Mouse (Mus musculus): ENCODE measurements around the gene Plxdc1.
A peak's percentile ranks its signal among the peaks of the same experiment; 100 is the strongest.

The Plxdc1 gene

DNA sequence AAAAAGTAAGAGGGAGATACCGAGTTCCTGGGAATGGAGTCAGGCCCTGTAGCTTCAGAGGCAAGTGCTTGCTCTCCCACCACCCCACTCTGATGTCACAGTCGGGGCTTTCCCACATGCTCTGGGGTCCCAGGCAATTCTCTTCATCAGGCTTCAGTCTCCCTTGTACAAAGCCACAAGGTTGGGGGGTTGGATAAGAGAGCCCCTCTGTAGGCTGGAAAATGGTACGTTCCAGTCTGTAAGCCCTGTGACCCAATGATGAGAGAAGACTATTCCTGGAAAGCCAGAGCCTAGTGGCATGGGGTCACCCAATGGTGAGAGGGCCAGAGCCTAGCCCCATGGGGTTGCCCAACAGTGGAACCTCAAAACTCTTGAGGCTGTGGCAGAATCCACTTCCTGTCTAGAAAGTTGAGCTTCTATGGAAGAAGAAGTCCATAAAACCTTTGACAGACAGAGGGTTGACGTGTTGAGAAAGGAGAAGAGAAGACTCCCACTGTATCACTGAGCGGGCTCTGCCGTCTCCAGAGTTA, 70.2 kb downstream of the Plxdc1 start:
- DNase-seq (ENCODE audit: low read depth, low spot score), result no peak

DNA sequence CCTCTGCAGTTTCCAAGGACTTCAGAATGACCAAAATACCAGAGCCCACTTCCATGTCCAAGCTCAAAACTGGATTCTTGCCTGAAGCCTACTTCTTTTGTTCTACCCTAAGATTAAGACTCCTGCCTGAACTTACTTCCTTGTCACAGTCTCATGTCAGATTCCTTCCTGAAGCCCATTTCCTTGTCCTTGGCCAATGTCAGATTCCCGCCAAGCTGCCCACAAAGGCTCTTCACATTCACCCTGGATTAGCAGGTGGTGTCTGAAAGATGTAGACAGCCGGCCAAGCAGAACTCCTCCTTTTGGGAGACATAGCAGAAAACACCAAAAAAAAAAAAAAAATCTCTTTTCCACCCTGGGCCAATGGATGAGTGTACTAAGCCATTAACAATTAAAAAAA, 70.8 kb downstream of the Plxdc1 start:
- no peak for DNase-seq (ENCODE audit: low read depth, low spot score)

DNA sequence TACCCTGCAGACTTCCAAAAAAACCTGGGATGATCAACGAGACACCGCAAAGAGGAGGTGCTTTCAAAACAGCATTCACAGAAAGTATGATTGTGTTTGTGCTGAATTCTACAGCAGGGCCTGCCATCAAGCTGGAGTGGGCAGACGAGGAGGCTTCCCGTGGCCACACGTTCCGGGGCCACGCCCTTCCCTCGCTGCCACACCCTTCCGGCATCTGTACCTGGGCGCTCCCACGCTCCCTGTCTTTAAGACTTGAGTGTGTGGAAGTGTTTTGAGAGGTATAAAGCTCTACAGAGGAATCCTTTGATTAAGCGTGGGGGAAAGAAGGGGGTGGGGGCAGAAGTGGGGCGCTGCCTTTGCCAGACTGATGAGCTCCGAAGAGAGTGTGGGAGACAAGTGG, 73.1 kb downstream of the Plxdc1 start:
- no peak for DNase-seq (ENCODE audit: low read depth, low spot score)

DNA sequence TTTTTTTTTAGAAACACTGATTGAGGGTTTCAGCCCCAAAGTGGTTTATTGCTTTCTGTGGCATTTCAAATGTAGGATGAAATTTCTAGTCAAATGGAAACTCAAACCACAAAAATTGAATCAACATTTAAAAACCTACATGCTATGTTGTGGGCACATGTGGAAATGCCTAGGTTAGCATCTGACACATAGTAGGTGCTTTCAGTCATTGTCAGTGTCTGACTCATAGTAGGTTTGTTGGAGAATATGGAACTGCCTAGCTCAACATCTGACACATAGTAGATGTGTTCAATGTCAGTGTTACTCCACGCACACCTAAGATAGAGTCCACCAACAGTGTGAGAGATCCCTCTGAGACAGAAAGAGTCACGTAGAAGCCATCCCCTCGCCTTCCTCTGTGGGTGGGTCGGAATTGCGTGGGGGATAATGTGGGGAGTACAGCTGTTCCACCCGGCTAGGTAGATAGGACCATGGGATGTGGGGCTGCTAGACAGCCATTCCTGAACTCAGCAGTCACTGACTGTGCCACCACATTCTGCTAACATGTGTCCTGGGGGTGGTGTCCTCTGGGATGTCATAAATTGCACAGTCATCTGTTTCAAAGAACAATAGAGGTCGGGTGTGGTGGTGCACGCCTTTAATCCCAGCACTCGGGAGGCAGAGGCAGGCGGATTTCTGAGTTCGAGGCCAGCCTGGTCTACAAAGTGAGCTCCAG, 77.5 kb downstream of the Plxdc1 start:
- DNase-seq (ENCODE audit: low read depth, low spot score), result no peak

DNA sequence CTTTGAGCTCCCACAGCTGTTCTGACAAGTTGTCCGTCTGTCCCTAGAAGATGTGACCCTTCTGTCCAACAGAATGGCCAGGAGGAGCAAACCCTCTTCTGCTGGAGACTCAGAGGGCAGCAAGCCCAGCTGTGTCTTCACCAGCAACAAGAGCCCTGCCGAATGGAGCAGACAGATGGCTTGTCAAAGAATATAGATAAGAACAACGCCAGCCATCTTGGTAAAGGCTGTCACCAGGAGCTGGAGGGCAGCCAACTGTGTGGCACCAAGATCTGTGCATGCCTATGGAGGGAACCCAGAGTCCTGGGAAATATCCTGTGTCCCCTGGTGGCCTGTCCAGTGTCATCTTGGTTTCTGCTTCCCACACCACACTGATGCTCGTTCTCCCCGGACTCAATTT, 78.3 kb downstream of the Plxdc1 start:
- no peak for DNase-seq (ENCODE audit: low read depth, low spot score)

DNA sequence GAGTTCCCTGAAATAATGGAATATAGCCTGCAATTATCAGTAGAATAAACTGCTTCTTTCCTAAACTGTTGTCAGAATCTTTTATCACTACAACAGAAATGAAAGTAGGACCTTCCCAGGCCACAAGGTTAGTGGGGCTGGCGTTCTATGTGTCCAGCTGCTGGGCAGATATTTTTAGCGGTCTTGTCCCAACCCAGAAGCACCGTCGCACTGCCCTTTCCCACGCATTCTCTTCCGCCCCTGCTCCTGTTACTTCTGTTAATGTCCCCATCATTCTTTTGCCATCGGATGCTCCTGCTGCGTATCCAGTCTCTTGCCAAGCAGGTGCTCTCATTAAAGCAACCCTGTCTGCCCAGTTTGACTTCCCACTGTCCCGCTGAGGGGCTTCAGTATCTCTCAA, 79.3 kb downstream of the Plxdc1 start:
- DNase-seq (ENCODE audit: low read depth, low spot score), result no peak

DNA sequence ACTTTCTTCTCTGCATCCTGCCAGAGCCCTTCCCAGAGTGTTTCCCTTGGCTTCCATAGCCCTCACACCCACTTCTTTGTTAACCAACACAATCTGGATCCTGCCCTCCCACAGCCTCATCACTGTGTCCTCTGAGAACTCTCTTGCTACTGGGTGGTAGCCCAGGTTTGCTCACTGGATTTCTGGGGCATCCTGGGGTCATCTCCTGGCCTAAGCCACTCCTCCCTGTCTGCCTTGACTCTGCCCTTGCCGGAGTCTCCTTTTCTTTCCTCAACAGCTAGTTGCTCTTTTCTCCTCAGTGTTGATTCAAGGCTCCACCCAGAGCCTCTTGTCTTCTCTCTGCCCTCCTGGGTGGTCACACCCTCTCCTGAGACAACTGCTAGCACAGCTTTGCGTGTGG, 80.3 kb downstream of the Plxdc1 start:
- DNase-seq (ENCODE audit: low read depth, low spot score), result no peak

DNA sequence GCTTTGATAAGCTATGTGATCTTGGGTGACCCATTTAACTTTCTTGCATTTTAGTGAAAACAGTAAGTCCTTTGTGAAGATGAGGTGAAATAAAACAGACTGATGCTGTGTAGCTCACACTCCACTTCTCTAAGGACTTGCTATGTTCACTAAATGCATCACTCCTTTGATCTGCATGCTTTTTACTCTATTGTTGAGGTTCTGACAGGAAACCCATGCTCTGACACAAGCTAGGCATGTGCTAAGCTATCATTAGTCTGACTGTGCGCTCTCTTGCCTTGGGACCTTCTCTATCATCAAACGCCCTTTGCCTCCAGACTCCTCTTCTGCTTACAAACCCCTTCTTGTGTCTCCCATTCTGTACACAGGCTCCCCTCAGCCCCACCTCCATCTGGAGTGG, 80.7 kb downstream of the Plxdc1 start:
- no peak for DNase-seq (ENCODE audit: low read depth, low spot score)

DNA sequence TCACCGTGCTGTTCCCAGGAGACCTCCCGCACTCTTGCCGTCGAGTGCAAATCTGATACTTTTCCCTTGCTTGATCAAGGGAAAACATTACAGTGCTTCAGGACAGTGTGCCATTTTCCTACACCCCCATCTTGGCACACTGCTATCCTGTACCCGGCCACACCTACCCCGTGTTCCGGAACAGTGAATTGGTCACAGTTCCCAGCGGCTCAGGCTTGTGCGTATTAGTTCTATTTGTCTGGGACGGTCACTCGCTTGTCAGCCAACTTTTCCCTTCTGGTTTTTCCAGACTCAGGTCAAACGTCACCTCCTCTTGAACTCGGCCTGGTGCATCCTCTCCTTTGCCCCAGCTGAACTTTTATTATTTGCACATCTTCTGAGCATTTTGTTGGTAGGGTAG, 81.4 kb downstream of the Plxdc1 start:
- DNase-seq (ENCODE audit: low read depth, low spot score), result no peak

DNA sequence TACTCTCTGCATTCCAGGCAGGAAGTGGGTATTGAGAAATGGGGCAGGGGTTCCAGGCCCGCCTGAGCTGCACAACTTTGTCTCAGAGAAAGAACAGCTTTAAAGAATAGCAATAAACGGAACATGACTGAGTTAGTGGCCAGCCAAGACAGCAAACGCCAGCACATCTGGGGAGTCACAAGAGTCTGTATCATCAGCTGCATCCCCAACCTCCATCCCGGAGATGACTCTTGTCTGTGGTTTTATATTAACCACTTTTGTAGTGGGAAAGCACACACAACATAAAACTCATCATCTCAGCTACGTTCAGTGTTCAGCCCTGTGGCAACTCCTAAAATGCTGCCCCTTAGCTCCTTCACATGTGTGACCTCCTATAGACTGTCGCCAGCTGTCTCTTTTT, 84.4 kb downstream of the Plxdc1 start:
- DNase-seq (ENCODE audit: low read depth, low spot score), result no peak

DNA sequence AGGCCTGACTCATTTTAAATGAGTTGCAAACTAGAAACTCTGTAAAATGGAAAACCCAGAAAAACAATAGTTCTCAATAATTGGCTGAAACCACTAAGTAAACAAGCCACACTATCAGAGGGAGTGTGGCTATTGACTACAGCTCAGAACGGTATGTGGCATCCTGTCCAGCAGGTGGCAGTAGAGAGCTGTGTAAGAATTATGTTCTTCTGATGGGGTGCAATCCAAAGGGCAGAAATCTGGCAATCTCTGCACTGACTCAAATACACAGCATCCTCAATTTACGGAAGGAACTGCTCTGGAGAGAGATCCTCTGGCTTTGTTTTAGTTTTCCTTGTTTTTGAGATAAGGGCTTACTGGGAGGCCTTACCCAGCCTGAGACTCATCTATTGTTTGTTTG, 86.4 kb downstream of the Plxdc1 start:
- DNase-seq (ENCODE audit: low read depth, low spot score), result peak; percentile 82

DNA sequence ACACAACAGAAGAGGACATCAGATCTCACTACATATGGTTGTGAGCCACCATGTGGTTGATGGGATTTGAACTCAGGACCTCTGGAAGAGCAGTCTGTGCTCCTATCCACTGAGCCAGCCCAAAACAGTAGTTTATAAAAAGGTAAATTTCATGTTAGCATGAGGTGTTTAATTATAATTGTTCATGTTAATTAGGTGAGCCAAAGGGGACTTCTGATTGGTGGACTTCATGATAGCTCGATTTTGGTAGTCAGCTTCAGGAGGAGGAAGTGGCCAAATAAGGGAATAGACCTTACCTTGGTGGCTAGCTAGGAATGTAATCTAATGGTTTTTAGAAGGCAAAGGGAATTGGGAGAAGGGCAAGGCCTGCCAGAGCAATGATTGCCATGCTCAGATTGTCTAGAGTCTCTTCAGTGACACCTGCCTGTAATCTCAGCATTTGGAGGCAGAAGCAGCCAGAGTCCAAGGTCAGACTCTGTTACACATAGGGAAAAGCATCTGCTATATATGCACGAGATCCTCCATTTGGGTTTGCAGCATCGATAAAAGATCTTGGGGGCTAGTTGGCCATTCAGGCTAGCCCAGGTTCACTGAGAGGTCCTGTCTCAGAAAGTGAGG, 88.6 kb downstream of the Plxdc1 start:
- peak; percentile 30 for DNase-seq (ENCODE audit: low read depth, low spot score)

DNA sequence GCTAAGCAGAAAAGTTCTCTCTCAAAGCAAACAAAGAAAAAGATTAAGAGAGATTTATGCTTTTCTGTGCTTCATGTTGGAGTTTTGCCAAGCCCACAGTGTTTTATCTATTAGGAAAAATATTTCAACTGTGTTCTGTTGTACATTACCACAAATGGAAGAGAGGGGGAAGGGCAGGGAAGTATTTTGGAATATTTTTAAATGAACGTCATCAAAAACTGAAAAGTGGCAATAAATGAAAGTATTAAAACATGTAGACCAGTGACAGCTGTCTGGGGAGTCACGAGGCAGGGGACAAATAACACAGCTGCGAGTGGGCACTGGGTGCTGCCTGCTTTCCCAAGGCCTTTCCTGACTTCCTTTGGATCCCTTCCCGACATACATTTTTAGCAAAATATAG, 89.6 kb downstream of the Plxdc1 start:
- DNase-seq (ENCODE audit: low read depth, low spot score), result no peak

DNA sequence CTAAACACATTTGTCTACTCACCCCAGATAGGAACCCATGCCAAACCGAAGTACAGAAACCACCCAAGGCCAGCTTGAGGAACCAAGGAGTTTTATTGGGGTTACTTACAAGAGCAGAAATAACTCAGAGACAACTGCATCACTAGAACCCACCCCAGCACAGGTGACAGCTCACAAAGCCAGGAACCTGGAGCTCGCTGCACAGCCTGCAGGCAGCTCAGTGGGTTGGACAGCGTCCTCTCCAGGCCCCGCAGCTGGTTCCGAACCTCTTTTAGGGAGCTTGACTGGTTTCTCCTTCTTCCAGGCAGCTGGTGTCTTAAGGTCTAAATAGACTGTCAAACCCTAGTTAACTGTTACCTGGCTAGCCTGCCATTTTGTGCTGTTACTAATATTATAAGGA, 94.4 kb downstream of the Plxdc1 start:
- no peak for DNase-seq (ENCODE audit: low read depth, low spot score)

DNA sequence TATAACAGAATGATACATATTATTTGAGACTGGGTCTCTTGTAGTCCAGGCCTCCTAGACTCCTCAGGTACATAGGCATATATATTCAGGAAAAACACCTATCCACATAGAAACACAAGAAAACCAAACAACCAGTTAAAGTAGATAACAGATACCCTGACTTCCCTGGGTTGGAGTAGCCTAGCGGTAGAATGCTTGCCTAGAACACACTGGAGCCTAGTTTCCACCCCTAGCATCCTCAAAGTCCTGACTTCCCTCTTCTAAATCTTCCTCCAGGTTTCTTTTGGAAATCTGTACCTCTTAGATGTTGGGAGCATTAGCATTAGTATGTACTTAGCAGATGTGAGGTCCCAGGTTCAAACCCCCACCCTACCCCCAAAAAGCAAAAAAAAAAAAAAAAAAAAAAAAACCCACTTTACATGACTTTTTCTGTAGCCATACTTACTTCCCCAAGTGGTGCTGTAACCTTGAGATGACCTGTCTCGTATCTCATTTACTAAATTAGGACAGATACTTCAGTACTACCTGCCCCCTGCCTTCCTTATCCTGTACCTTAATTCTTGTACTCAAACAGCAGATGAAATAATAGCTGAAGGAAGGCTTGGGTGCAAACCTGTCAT, 100.8 kb downstream of the Plxdc1 start:
- peak; percentile 42 for DNase-seq (ENCODE audit: low read depth, low spot score)

DNA sequence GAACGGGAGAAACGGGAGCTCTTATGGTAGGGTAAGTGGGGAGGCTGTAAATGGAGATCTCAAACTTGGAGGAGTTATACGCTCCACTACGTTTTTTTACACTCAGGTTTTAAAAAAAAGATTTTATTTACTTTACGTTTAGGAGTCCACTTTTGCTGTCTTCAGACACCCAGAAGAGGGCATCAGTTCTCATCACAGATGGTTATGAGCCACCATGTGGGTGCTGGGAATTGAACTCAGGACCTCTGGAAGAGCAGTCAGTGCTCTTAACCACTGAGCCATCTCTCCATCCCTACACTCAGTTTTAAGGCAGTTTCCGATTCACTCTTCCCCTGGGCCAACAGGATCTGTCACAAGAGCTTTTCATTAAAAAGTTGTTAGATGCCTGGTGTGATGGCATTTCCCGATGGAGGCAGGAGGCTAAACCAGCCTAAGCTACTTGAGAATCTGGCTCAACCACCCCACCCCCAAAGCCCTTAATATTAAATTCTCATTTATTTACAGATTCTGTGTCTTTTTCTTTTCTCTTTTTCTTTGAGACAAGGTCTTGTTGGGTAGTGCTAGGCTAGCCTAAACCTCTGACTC, 101.6 kb downstream of the Plxdc1 start:
- DNase-seq (ENCODE audit: low read depth, low spot score), result no peak

DNA sequence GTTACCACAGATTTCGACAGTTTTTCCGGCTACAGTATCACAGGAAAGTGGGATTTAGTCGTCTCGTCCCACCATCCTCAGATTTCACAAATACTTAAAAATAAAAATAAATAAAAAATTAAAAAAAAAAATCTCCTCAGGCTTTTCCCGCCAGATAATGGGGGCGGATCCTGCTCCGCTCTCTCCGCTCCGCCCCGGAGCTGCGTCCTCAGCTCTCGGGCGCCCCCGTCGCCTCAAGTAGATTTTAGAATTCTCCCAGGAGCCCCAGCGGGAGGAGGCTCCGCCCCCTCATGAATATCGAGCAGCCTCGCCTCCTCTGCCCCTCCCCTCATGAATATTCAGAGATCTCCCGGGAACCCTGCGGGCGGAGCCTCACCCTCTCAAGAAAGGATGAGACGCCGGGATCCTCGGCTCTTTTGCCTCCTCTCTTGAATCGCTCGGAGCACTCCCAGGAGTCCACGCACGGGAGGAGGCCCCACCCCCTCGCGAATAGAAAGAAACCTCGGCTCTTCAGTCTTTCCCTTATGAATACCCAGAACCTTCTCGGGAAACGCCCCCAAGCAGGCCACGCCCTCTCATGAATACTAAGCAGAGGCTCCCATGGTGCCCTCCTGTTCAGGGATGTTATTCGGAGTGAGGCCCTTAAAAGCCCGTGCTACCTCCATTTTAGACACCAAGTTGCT, 102.2 kb downstream of the Plxdc1 start, which contains the start of gene Fbxo47:
TSS of gene Fbxo47 (minus strand) at position 237 of the 683 bp plus-strand sequence.
- DNase-seq (ENCODE audit: low read depth, low spot score), result peak; percentile 99

DNA sequence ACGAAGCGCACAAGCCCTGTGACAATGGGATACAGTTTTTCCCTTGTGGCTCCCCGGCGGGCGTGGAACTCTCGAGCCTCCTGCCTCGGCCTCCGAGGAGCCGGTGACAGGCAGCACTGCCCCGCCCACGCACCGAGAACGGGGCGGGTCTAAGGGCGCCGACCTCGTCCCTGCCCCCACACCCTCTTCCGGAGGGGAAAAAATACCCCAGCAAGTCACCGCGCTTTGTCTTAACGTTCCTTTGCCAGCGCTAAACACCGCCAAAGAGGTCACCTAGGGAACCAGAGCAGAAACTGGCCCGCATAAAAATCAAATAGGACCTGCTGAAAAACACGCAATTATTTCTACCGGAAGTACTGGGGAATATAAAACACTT, 102.7 kb downstream of the Plxdc1 start:
- DNase-seq (ENCODE audit: low read depth, low spot score), result peak; percentile 93

DNA sequence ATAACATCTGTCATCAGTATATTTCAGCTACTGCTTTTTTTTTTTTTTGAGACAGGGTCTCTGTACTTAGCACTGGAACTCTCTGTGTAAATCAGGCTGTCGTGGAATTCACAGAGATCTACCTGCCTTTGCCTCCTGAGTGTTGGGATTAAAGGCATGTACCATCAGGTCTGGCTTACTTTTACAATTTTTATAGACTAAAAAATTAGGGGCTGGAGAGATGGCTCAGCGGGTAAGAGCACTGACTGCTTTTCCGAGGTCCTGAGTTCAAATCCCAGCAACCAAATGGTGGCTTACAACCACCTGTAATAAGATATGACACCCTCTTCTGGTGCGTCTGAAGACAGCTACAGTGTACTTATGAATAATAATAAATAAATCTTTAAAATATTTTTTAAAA, 105.9 kb downstream of the Plxdc1 start:
- no peak for DNase-seq (ENCODE audit: low read depth, low spot score)

DNA sequence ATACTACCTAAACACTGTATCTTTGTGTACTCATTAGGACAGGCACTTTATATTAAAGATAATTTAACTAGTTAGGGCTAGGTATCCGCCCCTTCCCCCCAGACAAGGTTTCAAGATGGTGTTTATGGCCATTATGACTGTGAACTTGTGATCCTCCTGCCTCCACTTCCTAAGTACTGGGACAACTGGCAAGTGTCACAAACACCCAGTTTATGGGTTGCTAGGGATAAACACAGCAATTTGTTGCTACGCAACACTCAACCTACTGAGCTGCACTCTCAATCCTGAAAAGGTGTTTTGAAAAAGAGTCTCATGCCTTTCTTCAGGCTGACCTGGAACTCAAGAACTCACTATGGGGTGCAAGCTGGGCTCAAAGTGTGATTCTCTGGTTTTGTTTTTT, 108.9 kb downstream of the Plxdc1 start:
- no peak for DNase-seq (ENCODE audit: low read depth, low spot score)

DNA sequence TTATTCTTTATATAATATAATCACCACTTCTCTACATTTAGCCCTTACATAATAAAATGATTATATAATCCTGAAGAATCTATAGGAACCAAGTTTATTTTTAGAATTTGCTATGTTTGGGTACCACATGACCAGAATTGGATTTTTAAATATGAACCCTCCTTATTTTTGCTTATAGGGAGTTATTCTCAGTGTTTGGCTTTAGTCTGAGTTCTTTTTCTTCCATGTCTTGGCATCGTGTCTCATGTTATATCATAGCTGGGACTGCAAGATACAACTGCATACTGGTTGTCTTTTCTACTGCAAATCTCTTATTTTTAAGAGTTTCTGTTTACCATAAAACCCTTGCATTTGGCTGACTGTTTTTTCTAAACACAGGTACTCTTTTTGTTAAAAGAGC, 111.8 kb downstream of the Plxdc1 start:
- DNase-seq (ENCODE audit: low read depth, low spot score), result no peak
